Mouse (Mus musculus) cortical plate, adult 2 months (tissue): ENCODE data around the gene Gm21985.

ENCODE experiments used
- CTCF ChIP-seq: fragments of 200-500 bp; IDR thresholded peaks from 2 replicates; pipeline ENCODE4 v1.5.1; 2011; ENCODE audit warnings: mild to moderate bottlenecking, control low read depth, low read length; ENCODE audit not compliant: insufficient read depth; ENCODE audit errors: extremely low read depth
- POLR2A ChIP-seq: fragments of 200-500 bp; IDR thresholded peaks from 2 replicates; pipeline ENCODE4 v1.6.1; 2011; ENCODE audit warnings: mild to moderate bottlenecking, low read length, control low read depth; ENCODE audit not compliant: insufficient read depth; ENCODE audit errors: extremely low read depth

- TF ChIP-seq CTCF (no peak), POLR2A (no peak)
Measured at GRCm38 (mm10) chr2:112391346-112392000, 125.4 kb downstream of the Gm21985 start.
